Mouse (Mus musculus): ENCODE measurements around the gene Ttc27. TPM values are rescaled to one million over a fixed set of nuclear protein-coding genes. Genes with fewer than 3 reads are reported as not detected.

Gene Ttc27
- polyA plus RNA-seq (2015; fragmentation: Illumina TruSeq; extraction: RNeasy Lipid Tissue Mini Kit (QIAGEN cat#74804); ENCODE audit: low read depth, low replicate concordance): 18.5 TPM

DNA sequence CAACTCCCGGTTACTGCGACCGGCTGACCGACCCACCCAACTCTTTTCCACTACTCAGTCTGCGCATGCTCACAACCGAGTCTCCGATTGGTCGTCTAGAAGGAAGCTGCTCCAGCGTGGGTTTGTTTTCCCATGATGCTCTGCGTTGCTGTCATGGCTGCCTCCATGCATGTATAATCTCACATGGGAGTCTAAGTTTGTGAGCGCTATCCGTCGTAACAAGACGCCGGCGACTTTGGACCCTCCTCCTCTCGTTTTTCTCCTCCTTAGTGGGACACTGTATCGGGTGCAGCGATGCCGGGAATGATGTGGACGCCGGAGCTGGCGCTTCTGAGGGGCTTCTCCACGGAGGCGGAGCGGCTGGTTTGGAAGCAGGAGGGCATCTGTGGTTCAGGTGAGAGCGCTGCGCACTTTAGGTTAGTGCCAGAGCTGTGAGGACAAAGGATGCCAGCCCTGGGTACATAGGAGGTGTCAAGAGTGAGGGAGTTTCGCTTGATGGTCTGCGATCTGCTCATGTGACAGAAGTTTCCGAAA is at the start of gene Ttc27:
Gene Ttc27 (plus strand): TSS at position 115 of the 534 bp plus-strand sequence.

Other genes with a start within 250 kb of the Ttc27 start
- gene Yipf4, start 228.2 kb upstream of the Ttc27 start, polyA plus RNA-seq (2015; fragmentation: Illumina TruSeq; extraction: RNeasy Lipid Tissue Mini Kit (QIAGEN cat#74804); ENCODE audit: low read depth, low replicate concordance): 93.1 TPM
- gene Birc6, start 189.4 kb upstream of the Ttc27 start, polyA plus RNA-seq (2015; fragmentation: Illumina TruSeq; extraction: RNeasy Lipid Tissue Mini Kit (QIAGEN cat#74804); ENCODE audit: low read depth, low replicate concordance): 59.6 TPM